Mouse (Mus musculus): Measurements from ENCODE around the gene Rbms3.

DNA sequence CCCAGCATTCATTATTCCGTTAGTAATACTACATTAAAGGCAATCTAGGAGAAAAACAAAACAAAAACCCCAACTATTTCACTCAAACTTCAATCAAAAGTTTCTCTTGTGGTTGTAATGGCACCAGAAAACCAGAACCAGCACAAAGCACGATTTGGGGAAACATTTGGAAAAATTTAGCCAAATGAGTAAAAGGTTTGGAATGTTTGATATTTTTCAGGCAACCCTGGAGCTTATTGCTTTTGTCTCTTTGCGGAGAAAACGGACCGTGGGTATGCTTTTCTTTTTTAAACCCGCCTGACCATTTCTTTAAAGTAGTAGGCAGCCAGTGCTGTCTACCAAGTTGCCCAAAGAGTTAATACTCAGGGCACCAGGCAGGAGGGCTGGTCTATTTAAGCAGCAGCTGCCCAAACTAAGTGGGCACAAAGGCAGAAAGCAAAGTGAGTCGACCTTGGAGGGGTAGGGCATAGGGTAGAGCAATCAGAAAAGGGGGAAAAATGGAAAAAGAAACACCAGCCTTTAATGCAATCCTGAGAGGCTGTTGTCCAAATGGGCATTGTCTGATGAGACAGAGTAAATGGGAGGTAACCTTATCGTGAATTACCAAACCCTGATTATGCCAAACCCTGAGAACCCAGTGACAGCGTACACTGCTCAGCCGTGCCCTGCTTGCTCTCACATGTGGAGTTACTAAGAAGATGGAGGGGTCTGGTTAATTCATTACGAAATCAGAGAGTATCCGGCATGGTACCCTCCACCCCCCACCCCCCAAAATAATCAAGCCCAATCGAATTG lies 379.5 kb downstream of the Rbms3 start:
- no peak for TF ChIP-seq HCFC1 (IDR thresholded peaks at IDR 0.05; ENCODE audit: borderline replicate concordance, insufficient read depth, low read length)
- no peak for TF ChIP-seq CHD2 (IDR thresholded peaks at IDR 0.05; ENCODE audit: low read depth, low read length)

Measured in ES-E14 (cell line).